Mouse (Mus musculus) C2C12 (cell line): Measurements from ENCODE around the gene Ipo7.

Experiments used
- CTCF ChIP-seq: IDR thresholded peaks from one replicate; pipeline ENCODE4 v1.5.1; 2011; ENCODE audit not compliant: control insufficient read depth, insufficient read depth, insufficient read length
- MAX ChIP-seq: IDR thresholded peaks from one replicate; pipeline ENCODE4 v1.6.1; 2011; ENCODE audit warnings: mild to moderate bottlenecking, control low read depth
- MYOD1 ChIP-seq: IDR thresholded peaks from one replicate; pipeline ENCODE4 v1.6.1; 2011; ENCODE audit warnings: low read depth; ENCODE audit not compliant: control insufficient read depth, insufficient read length
- USF1 ChIP-seq: IDR thresholded peaks from one replicate; pipeline ENCODE4 v1.6.1; 2011; ENCODE audit warnings: low read depth, mild to moderate bottlenecking, control low read depth, moderate library complexity

- TF ChIP-seq CTCF (no peak), MAX (no peak), MYOD1 (no peak), USF1 (no peak)
Observed at GRCm38 (mm10) chr7:109969542-109969941, 48.5 kb upstream of the Ipo7 start.
